Mouse (Mus musculus) ovary, postnatal 10 days (tissue): Measurements from ENCODE around the gene Vdr.

ENCODE experiments used
- DNase-seq: peaks from one replicate; pipeline ENCODE4 v3.0.0; 2022; ENCODE audit warnings: low spot score

Vdr gene

GRCm38 (mm10) chr15:97910530-97910929 is at the start of gene Vdr:
TSS of gene Vdr (minus strand) at chr15:97910630.
- no peak for DNase-seq

DNA sequence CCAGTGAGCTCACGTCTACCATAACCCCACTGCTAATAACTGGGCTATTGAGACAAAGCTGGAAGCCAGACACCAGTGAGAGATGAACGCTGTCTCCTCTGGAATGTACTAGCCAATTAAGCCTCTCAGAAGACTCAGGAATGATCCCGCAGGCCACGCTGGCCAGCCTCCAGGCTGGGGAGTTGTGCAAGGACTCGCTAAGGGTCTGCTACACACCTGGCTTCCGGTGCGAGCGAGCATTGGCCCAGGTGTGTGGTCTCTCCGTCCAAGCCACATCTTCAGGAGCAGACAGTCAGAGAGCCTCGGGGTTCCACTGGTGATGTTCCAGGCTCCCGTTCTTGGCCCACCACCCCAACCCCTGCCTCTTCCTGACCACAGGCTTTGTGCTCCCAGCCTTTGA is 46.0 kb upstream of the Vdr start:
- no peak for DNase-seq

DNA sequence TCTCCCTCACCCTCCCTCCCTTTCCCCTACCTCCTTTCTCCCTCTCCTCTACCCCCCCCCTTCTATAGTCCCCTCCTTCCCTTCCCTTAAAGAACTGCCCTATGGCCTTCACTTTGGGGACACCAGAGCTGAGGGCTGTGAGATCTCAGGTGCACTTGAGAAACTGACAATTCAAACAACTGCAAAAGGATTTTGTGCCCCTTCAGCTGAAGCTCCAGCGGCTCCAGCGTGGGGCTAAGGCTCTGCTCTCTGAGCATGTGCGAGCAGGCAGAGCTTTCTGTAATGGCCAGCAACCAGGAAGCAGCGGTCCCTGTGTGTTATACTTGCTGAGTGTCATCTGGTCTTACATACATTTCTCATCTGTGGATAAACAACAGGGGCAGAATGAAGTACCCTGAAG is 45.3 kb upstream of the Vdr start:
- no peak for DNase-seq

DNA sequence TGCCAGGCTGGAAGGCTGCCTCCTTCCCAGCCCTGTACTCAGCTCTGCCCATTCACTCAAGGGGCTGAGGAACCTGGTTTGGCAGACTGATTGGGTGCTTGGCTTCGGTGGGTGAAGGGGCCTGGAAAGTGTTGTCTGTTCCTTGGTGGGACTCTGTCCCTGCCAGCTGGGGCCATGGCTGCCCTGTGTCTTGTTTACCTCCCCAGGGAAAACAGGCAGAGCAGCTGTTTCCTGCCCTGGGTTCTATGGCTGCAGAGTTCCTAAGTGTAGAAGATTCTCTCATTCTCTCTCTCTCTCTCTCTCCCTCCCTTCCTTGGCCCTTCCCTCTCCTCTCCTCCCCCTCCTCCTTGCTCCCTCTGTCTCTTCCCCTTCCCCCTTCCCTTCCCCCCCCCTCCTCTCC is 44.9 kb upstream of the Vdr start:
- no peak for DNase-seq

DNA sequence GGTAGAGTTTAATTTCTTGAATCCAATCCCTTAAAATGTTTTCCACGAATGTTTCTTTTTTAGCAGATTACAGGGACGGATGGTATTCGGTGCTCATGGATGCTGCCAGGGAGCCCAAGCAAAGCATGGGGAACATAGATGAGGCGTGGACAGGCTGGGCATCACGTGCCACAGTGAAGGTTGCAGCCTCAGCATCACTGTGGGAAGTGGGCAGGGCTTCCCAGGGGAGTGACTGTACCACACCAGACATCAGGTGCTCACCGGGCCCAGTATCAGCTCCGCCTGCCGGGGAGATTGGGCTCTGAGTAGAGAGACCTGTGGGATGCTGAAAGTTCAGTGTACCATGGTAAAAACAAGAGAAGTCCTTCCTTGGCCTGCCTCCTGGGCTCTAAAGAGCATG is 44.2 kb upstream of the Vdr start:
- DNase-seq, result no peak

DNA sequence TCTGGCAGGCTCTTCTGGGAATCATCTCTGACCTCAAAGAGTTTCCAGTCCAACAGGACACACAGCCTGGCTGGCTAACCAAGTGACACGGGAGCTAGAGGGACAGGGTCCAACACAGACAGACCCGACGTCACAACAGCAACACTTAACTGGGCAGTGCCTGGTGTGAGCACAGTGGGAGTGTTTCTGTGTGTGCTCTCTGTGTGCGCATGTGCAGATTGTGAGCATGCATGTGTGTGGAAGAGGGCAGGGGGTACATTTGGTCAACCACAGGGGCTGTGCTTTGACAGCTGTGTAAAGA is 42.4 kb upstream of the Vdr start:
- DNase-seq, result no peak

GRCm38 (mm10) chr15:97952137-97952888 is 41.9 kb upstream of the Vdr start:
- peak; percentile 35 for DNase-seq

- no peak for DNase-seq
Observed at GRCm38 (mm10) chr15:97950240-97950639, 39.8 kb upstream of the Vdr start.

GRCm38 (mm10) chr15:97949706-97950105 is 39.3 kb upstream of the Vdr start:
- DNase-seq, result no peak

DNA sequence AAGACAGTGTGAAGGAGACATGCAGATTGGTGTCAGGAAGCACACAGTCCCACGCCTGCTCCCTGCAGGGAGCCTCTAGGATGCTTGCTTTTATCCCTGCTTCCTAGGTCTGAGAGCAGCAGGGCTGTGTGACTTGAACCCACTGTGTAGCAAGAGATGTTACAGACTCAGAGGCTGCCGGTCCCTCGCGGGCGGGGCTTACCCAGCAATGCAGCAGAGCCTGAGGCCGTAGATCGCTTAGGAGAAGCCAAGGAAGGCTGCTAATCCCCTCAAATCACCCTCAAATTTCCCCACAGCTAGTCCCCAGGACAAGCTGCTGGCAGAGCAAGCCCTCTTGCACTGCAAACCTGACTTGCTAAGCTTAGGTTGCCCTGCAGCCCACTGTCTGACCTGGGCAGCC is 38.3 kb upstream of the Vdr start:
- DNase-seq, result no peak

- no peak for DNase-seq
Observed at GRCm38 (mm10) chr15:97945656-97946315, 35.4 kb upstream of the Vdr start.

DNA sequence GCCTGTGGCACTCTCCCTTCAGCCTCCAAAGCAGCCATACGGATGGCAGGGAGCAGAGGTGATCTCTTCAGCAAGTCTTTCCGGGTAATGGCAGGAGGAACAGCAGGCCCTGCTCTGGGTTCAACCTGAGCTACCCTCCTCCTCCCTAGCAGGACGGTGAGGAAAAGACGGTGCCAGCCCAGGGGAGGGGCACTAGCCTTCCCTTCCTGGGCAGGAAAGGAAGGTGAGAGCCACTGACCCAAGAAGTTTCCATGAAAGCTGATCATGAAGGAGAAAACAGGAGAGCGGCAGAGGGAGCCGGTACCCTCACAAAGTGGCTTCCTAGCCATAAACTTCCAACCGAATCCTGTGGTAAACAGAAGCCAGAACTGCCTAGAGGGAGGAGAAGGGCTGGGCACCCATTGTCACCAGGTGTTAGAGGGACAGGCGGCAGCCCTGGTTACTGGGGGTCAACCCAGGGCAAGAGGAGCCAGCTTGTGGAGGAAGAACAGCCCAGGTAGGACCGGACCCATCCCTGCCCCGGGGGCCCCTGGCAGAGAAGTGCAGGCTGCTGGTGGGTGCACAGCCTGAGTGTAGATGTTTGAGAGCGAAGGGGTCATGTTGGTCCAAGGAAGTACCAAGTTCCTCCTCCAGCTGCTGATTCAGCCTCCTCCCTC is 34.6 kb upstream of the Vdr start:
- no peak for DNase-seq

DNA sequence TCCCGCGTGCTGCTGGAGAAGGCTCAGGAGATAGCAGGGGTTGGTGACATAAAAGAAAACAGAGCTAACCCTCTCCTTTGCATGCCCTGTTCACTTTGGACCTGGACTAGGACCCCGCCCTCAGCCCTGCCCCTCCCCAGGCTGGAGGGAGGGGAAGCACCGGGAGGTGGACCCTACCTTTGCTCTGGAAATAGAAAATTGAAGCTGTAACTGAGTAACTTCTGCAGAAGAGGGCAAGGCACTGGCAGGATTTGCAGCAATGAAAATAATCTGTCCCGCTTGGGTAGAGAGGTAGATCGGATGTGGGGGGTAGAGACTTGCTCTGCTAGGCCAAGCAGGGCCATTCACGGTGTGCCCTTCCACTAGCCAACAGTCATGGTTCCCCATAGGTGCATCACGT is 32.9 kb upstream of the Vdr start:
- DNase-seq, result no peak

DNA sequence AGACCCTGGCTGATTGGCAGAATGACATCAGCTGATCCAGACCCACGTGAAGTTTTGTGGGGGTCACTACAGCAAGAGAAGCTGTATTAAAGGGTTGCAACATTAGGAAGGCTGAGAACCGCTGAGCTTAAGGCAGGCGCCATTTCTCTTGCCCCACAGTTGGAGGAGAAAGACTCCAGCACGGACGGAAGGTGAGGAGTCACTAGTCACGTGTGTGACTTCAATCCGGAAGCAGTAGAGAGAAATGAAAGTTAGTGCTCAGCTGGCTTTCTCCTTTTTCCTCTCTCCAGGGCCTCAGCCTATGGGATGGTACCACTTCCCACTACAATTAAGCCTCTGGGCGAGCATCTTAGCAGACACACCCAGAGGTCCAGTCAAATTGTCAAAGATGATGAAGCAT is 32.1 kb upstream of the Vdr start:
- DNase-seq, result no peak

GRCm38 (mm10) chr15:97941306-97941705 is 30.9 kb upstream of the Vdr start:
- DNase-seq, result no peak

DNA sequence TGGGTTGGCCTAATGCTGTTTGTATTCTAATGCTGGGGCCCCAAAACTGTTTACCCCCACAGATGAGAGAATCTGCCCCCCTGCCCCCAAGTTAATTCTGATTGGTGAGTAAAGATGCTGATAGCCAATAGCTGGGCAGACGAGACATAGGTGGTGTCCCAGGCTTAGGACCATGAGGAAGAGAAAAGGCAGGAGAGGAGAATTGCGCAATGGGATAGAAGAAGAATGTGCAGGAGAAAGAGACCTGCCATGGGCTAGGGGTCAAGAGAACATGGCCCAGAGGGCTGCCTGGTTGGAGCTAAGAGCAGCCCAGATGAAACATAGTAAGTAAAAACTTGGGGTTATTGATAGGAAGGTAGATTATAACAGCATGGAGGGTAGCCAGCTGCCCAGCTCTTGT is 29.7 kb upstream of the Vdr start:
- DNase-seq, result no peak

GRCm38 (mm10) chr15:97938580-97938979 is 28.1 kb upstream of the Vdr start:
- no peak for DNase-seq

DNA sequence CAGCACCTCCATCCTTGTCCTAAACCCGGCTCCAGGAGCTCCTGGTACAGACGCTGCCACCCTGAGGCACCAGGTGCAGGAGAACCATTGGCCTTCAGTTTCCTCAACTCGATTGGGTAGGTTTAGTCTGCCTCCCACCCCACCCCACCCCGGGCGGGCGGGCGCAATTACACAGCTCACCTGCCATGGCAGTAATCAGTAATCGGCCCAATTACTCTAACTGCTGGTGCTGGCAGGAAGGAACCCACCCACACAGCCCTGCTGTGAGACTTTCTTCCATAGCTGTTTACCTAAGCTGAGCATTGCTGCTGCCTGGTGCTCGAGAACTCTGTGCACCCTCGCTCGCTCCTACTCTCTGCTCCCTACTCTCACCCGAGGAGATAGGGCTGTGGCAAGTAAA is 22.0 kb upstream of the Vdr start:
- DNase-seq, result no peak

DNA sequence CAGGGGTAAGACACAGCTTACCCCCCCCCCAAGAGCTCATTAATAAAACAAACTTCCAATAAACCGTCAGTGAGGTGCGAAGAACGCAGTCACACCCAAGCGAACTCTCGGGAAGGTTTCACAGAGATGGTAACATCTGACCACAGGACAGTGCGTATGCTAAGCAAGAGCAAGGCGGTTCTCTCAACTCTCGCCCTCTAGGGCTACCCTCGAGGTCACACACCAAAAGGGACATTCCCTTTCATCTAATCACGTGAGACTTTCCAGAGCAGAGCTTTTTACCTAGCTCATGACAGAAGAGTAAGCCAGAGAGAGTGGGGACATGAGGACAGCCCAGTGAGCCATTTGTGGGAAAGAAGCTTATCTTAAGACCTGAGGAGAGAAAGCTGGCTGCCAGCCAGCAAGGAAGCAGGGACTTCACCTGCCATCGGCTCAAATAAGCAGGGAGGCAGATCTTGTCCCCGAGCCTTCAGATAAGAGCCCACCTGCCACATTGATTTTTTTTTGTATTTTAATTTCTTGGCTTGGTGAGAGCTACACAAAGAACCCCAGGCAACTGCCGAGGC is 18.9 kb upstream of the Vdr start:
- no peak for DNase-seq

DNA sequence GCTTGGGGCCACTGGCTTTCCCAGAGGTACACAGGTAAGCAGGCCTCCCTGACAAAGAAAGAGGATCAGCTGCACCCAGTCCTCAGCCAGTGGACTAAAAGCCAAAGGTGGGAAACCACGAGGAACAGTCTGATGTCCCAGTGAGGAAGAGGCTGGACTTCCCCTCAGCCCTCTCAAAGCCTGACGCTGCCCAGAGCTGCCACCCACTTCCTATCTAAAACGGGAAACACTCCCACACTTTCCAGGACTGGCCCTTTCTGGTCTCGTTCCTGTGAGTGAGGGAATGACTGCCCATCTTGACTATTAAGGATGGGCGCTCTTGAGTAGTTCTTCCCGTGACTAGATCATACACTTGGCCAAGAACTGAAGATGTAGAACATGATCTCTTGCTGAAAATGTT is 17.4 kb upstream of the Vdr start:
- no peak for DNase-seq

DNA sequence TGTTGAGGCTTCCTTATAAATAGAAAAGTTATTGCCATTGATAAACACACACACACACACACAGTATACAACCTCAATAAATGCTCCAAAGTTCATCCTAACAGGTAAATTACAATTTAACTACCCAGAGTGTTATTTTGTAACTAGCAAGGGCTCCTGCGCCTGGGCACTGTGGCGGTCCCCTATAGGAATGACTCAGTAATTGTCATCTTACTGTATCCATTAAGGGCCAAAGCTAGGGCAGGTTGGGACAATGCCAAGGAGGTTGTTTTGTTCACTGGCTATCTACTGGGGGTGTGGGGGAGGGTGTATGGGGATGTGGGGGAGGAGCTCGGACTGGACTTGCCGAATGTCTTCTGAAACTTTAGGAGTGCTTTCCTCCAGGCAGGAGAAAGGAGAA is 16.6 kb upstream of the Vdr start:
- no peak for DNase-seq

DNA sequence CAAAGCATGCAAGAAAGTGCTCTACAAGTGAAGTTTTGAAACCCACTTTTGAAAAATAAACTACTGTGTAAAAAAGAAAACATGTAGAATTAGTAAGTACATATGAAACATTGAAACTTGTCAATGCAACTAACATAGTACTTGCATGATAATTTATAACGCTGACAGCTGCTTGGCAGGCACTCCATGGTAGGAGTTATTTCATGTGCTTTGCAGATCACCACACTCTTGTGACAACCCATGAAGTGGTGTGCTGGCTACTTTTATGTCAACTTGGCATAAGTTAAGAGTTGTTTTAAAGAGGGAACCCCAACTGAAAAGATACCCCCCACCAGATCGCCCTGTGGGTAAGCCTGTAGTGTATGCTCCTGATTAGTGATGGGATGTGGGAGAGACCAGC is 12.0 kb upstream of the Vdr start:
- DNase-seq, result no peak

DNA sequence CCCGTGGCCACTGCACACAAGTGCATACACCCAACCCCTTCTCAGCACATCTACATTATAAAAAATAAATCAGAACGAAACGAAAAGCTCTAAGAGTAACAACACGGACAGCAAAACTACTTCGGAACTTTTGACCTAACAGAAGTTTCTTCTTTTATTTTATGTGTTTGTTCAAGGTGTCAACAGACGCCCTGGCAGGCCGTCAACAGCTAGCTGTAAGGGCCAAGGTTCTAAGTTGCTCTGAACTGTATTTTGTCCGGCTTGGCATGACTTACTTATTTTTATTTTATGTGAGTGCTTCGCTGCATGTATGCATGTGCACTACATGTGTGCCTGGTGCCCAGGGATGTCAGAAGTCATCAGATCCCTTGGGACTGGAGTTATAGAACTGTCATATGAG is 11.4 kb upstream of the Vdr start:
- no peak for DNase-seq
